Mouse (Mus musculus) megakaryocyte, embryonic 14.5 days (primary cell): ENCODE data around the gene Zc3h12a. TPM values are rescaled to one million over a fixed set of nuclear protein-coding genes. Genes with fewer than 3 reads are reported as not detected.
A peak's percentile ranks its signal among the peaks of the same experiment; 100 is the strongest.

Experiments
- H3K27me3 ChIP-seq: replicated peaks from 2 replicates; pipeline ENCODE3; 2012; ENCODE audit warnings: inconsistent platforms
- H3K36me3 ChIP-seq: replicated peaks from 2 replicates; pipeline ENCODE3; 2012; ENCODE audit warnings: low read length, inconsistent platforms, mixed read lengths
- H3K4me1 ChIP-seq: 2 replicates; pipeline ENCODE4 v1.6.1; 2012; ENCODE audit warnings: inconsistent platforms
- H3K4me3 ChIP-seq: replicated peaks from 2 replicates; pipeline ENCODE3; 2012; ENCODE audit warnings: moderate library complexity, mild to moderate bottlenecking, inconsistent platforms
- H3K9me3 ChIP-seq: 2 replicates; pipeline ENCODE4 v1.6.1; 2012; ENCODE audit warnings: inconsistent platforms
- FLI1 ChIP-seq: IDR thresholded peaks from 2 replicates; pipeline ENCODE4 v1.6.1; 2012; ENCODE audit warnings: low read length, inconsistent platforms, mixed read lengths
- GATA1 ChIP-seq: IDR thresholded peaks from 3 replicates; pipeline ENCODE4 v1.6.1; 2012; ENCODE audit warnings: mixed read lengths, low read length, inconsistent platforms, borderline replicate concordance
- polyA plus RNA-seq: library from polyadenylated mRNA; stranded (reverse); fragments of >175 nt; gene quantifications from 2 replicates; pipeline ENCODE4 v1.2.3, GENCODE M21; 2012; ENCODE audit warnings: low replicate concordance; ENCODE audit not compliant: insufficient read depth

Zc3h12a gene
- polyA plus RNA-seq, 1 experiment: 20.5 TPM

DNA sequence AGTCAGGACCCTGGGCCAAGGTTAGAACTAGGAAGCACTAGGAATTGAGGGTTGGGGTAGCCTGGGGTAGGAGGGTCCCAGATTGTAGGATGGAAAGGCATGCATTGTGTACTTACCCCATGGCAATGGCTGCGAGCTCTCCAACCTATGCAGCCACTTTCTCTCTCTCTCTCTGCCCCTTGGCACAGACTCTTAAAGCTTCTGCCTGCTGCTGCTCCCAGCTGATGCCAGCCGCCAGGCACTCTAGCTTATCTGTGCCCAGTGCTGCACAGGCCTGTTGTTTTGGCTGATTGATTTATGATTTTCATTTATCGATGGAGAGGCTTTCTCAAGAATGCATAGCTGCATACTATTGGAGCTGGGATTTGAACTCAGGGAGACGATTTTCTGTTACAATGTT is 20.3 kb upstream of the Zc3h12a start:
- peaks cover 58% of the 10 kb centered on the region for H3K27me3 ChIP-seq
- H3K36me3 ChIP-seq: no peaks in the 10 kb centered on the region
- H3K9me3 ChIP-seq: peaks cover 10% of the 10 kb centered on the region
- peaks cover 48% of the 10 kb centered on the region for H3K4me1 ChIP-seq
- TF ChIP-seq GATA1: no peak
- no peak for TF ChIP-seq FLI1
- H3K4me3 ChIP-seq: no peak overlapping the region

DNA sequence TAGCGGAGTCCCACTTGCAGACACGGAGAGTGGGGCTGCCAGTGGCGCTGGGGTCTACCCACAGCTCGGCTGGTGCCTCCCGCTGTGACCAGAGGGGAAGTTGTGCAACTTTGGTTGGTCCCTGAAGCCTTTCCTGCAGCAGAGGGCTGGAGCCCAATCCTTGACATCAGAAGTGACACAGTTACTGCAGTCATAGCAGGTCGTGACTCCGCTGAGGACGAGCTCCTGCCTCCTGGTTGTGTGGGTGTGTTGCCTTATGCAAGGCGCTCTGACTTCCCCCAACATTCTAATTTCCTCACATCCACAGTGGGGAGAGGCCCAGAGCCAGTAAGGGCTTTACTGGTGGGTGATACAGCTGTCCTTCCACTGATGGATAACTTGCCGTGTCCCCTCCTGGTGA is 17.6 kb upstream of the Zc3h12a start:
- no peak for TF ChIP-seq GATA1
- Histone ChIP-seq H3K4me3 (peak overlapping the region; percentile 82), H3K9me3 (peaks cover 10% of the 10 kb centered on the region), H3K4me1 (peaks cover 40% of the 10 kb centered on the region), H3K27me3 (peaks cover 38% of the 10 kb centered on the region), H3K36me3 (no peaks in the 10 kb centered on the region)

DNA sequence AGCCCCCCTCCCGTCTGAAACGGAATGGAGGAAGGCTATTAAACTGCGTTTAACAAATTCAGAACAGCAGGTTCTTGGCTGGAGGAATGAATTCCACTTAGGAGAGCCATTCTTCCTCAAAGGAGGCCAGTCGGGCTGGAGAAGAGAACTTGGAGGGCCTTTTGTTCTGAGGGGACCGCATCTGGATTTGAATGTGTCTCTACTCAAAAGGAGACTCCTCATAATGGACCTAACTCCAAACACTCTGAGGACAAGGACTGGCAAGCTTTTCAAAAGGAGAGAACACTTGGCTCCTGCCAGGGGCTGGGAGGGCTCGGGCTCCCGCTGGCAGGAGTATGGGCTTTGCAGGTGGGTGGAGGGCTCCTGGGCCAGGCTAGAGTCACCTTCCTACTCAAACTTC is 17.0 kb upstream of the Zc3h12a start:
- H3K27me3 ChIP-seq: peaks cover 34% of the 10 kb centered on the region
- H3K4me1 ChIP-seq: peaks cover 40% of the 10 kb centered on the region
- peak overlapping the region; percentile 82 for H3K4me3 ChIP-seq
- no peak for TF ChIP-seq FLI1
- TF ChIP-seq GATA1: no peak
- H3K36me3 ChIP-seq: no peaks in the 10 kb centered on the region
- H3K9me3 ChIP-seq: peaks cover 12% of the 10 kb centered on the region

DNA sequence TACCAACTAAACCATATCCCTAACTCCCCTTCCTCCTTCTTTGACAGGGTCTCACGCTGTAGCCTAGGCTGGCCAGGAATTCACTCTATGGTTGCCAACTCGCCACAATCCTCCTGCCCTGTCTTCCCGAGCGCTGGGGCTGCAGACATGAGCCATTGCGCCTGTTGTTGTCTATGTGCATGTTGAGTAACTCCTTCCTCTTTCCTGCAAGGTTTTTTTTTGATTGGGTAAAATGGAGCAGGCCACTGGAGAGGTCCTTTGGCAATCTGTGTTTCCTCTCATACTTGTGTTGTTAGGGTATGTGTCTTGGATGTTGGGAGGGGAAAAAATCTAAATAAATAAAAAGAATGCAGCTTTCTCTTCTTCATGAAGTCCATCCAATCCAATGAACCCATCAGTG is 16.6 kb upstream of the Zc3h12a start:
- Histone ChIP-seq H3K4me1 (peaks cover 40% of the 10 kb centered on the region), H3K27me3 (peaks cover 33% of the 10 kb centered on the region), H3K36me3 (no peaks in the 10 kb centered on the region), H3K4me3 (peak overlapping the region; percentile 40), H3K9me3 (peaks cover 13% of the 10 kb centered on the region)
- TF ChIP-seq GATA1 (no peak), FLI1 (no peak)

DNA sequence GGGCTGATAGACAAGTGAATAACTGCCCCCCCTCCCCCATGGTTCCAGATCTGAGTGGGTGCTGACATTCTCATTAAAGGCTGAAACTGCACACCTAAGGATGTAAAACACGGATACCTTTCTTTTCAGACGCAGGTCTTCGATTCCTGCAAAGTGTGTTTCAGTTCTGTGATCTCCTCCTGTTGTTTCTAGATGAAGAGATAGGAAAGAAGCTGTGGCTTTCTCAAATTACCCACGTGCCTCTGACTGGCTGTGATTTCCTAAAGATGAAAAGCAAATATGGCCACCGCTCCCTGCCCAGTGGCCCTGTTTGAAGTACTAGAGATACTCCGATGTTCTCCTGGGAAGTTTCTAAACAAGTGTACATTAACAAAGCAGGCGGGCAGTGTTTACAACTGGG is 10.7 kb upstream of the Zc3h12a start:
- no peak for TF ChIP-seq FLI1
- TF ChIP-seq GATA1: no peak
- Histone ChIP-seq H3K36me3 (no peaks in the 10 kb centered on the region), H3K4me1 (peaks cover 25% of the 10 kb centered on the region), H3K27me3 (peaks cover 10% of the 10 kb centered on the region), H3K4me3 (no peak overlapping the region), H3K9me3 (peaks cover 3% of the 10 kb centered on the region; the same call in 1 of the 2 replicates)

DNA sequence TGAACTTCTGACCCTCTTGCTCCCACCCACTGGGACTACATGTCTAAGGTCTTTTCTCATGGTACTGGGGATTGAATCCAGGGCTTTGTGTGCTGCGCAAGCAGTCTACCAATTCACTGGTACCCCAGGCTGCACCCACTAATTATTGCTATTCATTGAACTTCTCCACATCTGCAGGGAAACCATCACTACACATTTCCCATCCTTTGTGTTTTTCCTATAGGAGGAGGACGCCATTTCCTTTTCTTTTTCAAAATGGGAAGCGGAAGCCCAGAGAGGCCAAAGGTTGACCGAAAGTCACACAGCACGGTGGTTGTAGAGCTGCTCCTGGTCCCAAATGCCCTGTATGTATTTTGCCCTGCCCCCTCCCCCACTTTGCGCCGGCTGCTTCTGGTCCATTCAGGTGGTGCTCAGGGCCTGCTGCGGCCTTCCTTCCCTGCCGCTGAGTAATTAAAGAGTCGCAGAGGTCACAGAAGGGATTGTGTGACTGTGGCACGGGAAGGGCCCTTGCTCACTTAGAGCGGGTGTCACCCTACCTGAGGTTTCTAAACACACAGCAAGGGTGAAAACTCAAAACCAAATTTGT is 8.8 kb upstream of the Zc3h12a start:
- TF ChIP-seq GATA1 (no peak), FLI1 (no peak)
- Histone ChIP-seq H3K9me3 (peaks cover 3% of the 10 kb centered on the region; the same call in 1 of the 2 replicates), H3K27me3 (peaks cover 3% of the 10 kb centered on the region), H3K4me3 (no peak overlapping the region), H3K36me3 (no peaks in the 10 kb centered on the region), H3K4me1 (peaks cover 37% of the 10 kb centered on the region)

DNA sequence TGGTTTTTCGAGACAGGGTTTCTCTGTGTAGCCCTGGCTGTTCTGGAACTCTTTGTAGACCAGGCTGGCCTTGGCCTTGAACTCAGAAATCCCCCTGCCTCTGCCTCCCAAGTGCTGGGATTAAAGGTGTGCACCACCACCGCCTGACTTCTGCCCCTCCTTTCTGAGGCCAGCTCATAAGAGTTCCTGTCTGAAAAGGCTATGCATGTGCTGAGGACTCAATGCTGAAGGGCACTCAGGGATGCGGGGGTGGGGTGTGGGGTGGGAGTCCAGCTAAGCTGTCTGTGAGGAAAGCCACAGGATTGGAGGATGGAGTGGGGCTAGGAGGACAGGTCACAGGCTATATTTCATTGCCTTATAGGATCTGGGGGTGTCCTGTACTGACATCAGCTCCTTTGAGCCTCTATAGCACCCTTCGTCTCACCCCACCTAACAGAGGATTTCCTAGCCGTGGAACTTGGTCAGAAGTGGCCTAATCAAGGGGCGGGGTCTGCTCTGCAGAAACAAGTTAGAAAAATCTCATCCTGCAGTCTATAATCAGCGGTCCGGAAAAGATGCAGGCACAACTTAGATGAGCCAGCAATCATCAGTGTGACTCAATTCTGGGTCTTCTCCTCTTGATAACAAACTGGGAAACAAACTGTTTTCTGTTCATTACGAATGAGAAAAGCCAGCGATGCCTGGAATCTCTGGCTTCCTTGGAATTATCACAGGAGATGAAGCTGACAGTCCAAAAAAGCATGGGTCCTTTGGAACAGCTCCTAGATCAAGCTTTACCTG is 7.6 kb upstream of the Zc3h12a start:
- peaks cover 3% of the 10 kb centered on the region; the same call in 1 of the 2 replicates for H3K9me3 ChIP-seq
- H3K4me1 ChIP-seq: peaks cover 49% of the 10 kb centered on the region
- H3K36me3 ChIP-seq: no peaks in the 10 kb centered on the region
- no peak overlapping the region for H3K4me3 ChIP-seq
- H3K27me3 ChIP-seq: peaks cover 3% of the 10 kb centered on the region
- TF ChIP-seq GATA1 (no peak), FLI1 (no peak)

DNA sequence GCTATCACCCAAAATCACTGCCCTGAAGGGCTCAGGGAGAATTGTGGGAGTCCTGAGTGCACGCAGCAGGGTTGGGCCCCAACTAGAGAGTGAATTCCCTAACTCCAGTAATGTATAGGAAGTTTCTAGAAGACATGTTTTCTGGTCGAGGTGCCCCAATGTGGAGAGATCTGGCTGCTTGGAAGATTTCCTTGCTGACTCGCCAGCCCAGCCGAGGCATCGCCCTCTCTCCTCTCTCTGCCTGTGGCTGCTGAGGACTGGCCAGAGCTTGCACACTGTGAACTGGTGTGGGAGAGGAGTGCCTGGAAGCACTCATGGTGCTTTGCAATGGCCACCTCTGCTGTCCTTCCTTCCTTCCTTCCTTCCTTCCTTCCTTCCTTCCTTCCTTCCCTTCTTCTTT is 7.0 kb upstream of the Zc3h12a start:
- H3K4me3 ChIP-seq: no peak overlapping the region
- peaks cover 55% of the 10 kb centered on the region for H3K4me1 ChIP-seq
- TF ChIP-seq FLI1: no peak
- TF ChIP-seq GATA1: no peak
- H3K36me3 ChIP-seq: no peaks in the 10 kb centered on the region
- H3K27me3 ChIP-seq: peaks cover 3% of the 10 kb centered on the region
- H3K9me3 ChIP-seq: peaks cover 2% of the 10 kb centered on the region; the same call in 1 of the 2 replicates

DNA sequence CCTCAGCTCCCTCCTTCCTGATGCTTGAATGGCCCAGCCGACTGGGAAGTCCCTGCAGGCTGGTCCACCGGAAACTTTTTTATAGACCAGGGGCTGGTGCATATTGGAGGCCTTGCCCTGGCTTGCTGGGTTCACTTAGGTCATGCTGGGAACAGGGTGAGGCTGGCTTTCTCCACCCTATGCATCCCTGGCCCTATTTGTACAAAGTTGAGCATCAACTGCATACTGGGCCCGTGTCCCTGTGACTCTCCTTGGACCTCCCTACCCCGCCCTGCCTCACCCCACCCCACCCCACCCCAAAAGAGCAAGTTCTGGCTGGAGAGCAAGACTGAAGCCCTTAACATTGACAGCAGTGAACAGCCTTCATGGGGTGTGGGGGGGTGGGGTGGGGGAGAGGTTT is 6.6 kb upstream of the Zc3h12a start:
- Histone ChIP-seq H3K4me1 (peaks cover 59% of the 10 kb centered on the region), H3K27me3 (peaks cover 3% of the 10 kb centered on the region), H3K9me3 (no peaks in the 10 kb centered on the region), H3K4me3 (no peak overlapping the region), H3K36me3 (no peaks in the 10 kb centered on the region)
- TF ChIP-seq GATA1 (no peak), FLI1 (no peak)

DNA sequence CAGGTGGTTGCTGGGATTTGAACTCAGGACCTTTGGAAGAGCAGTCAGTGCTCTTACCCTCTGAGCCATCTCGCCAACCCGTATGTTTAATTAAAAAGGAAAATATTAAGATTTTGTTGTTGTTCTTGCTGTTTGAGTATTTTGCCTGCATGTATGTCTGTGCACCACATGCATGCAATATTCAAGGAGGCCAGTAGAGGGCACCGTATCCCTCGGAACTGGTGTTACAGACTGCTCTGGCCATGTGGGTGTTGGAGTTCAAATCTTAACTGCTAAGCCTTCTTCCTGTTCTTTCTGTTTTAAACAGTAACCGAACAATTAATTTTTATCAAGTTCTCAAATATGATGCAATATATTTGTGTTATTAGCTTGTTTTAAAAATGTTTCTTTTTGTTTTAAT is 4.8 kb upstream of the Zc3h12a start:
- TF ChIP-seq GATA1: no peak
- no peak for TF ChIP-seq FLI1

More for the DNA sequence above, 4.8 kb upstream of the Zc3h12a start:
- Histone ChIP-seq H3K4me1 (peaks cover 73% of the 10 kb centered on the region), H3K9me3 (no peaks in the 10 kb centered on the region), H3K4me3 (no peak overlapping the region), H3K27me3 (peaks cover 3% of the 10 kb centered on the region), H3K36me3 (no peaks in the 10 kb centered on the region)
